ENCODE assay signal across 8 mouse cellular contexts in the genomic region with DNA sequence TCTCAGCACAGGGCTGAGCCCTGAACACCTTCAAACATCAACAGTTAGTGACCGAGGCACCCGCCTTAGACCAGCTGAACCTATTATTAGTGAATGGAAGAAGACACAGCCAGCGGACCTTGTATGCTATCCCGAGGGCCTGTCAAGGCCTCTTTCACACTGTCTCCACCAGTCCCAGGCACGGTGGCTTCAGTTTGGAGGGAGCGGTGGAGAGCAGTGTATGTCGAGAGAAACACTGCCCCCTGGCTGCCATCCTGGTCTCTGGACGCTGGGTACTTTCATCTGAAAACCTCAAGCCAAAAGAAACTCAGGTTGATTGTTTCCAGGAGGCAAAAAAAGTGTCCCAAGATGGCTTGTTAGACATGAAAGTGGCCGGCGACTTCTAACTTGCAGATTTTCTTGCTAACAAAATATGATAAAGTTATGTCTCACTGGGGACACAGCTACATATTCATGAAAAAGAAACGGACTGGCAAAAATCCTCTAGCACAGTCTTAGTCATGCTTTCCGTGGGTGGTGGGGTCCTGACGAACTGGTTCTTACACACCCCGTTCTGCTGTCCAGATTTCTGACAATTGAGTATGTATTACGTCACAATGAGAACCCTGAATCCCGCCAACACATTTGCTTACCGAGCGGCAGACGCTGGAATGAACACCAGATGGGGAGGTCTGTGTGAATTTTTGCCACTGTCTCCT. TPM values are rescaled to one million over a fixed set of nuclear protein-coding genes. Genes with fewer than 3 reads are reported as not detected.
DNase-seq lines count a peak whose midpoint lies in the region; TF ChIP-seq lines count a peak whose summit lies in the region.

No protein-coding gene starts in this region.

- H3K4me3 ChIP-seq in layer of hippocampus, adult 2 months: no peak overlapping the region; the same call in 1 of the 2 replicates

- peak; percentile 33 for DNase-seq in CD4-positive helper T cell, adult 2 months (ENCODE audit: low read depth, low spot score)
- peak; percentile 58 for DNase-seq in T-cell, adult 2 months (ENCODE audit: low spot score)
- DNase-seq in cerebellum, postnatal 25 days: peak; percentile 66 to 84
- peak; percentile 72 to 89 for DNase-seq in heart, adult 18-20 months
- DNase-seq in layer of hippocampus, adult 2 months (ENCODE audit: low spot score in 2 of 2): peak; percentile 18 to 63
- peak; percentile 72 for DNase-seq in lung, postnatal 25 days (ENCODE audit: low spot score)
- DNase-seq in spleen, postnatal 36 days (ENCODE audit: low spot score in 2 of 2): peak; percentile 28 to 55
- no peak for DNase-seq in MN1 (ENCODE audit: low spot score)

- TF ChIP-seq CTCF in layer of hippocampus, adult 2 months (conservative IDR thresholded peaks at IDR 0.05): peak; percentile 91

- no peak overlapping the region for H3K27ac ChIP-seq in layer of hippocampus, adult 2 months

RNA-seq across cellular contexts. Expression of a gene that starts 57.2 kb away (rescaled TPM):
- 100 to 1,000 TPM; 167 to 176 TPM for total RNA-seq in heart, adult 18-20 months (2021)
- 10 to 100 TPM; 22.4 to 26.5 TPM for total RNA-seq in layer of hippocampus, adult 2 months (2021)

Comparison
In these comparisons a context has a peak if more than half of its experiments do, and no peak if none do; other contexts are left out.
1. RNA of a gene that starts 57.2 kb away (total RNA-seq): 167 to 176 TPM in heart, adult 18-20 months; 22.4 to 26.5 TPM in layer of hippocampus, adult 2 months; every median in the first group is over 4 times any median in the second.